Mouse (Mus musculus) stomach, embryonic 14.5 days (tissue): ENCODE results near the gene Slco6d1. TPM values are rescaled to one million over a fixed set of nuclear protein-coding genes. Genes with fewer than 3 reads are reported as not detected.
"Not testable (repeated sequence)": the region's sequence is repeated elsewhere in the genome, so short reads cannot be mapped to it uniquely, and the experiment has no call there.

Experiments used
- ATAC-seq: fragments of 200-750 bp; cut with Nextera tagmentation; 2 replicates; pipeline ENCODE4 v1.8.0; 2017; ENCODE audit warnings: low read depth, moderate TSS enrichment; ENCODE audit not compliant: insufficient number of reproducible peaks, insufficient read depth, low FRiP score
- H3K27ac ChIP-seq: fragments of 300-500 bp; sonication (generic); 2 replicates; pipeline ENCODE4 v1.5.1; 2014; ENCODE audit warnings: mild to moderate bottlenecking, low read length, moderate library complexity, mixed read lengths
- H3K27me3 ChIP-seq: fragments of 300-500 bp; sonication (generic); 2 replicates; pipeline ENCODE4 v1.6.1; 2014; ENCODE audit warnings: low read length, control low read depth, mixed read lengths; ENCODE audit not compliant: control insufficient read depth, insufficient read depth
- H3K36me3 ChIP-seq: fragments of 300-500 bp; sonication (generic); 2 replicates; pipeline ENCODE4 v1.6.1; 2014; ENCODE audit warnings: mild to moderate bottlenecking, control low read depth, low read length, moderate library complexity, mixed read lengths; ENCODE audit not compliant: control insufficient read depth, insufficient read depth
- H3K4me1 ChIP-seq: fragments of 300-500 bp; sonication (generic); 2 replicates; pipeline ENCODE4 v1.6.1; 2014; ENCODE audit warnings: low read length, control low read depth, mixed read lengths; ENCODE audit not compliant: control insufficient read depth, insufficient read depth
- H3K4me2 ChIP-seq: fragments of 300-500 bp; sonication (generic); replicated peaks from 2 replicates; pipeline ENCODE4 v1.6.1; 2014; ENCODE audit warnings: low read depth, low read length, control low read depth
- H3K4me3 ChIP-seq: fragments of 300-500 bp; sonication (generic); 2 replicates; pipeline ENCODE4 v1.5.1; 2014; ENCODE audit warnings: low read depth, low read length, control low read depth
- H3K9ac ChIP-seq: fragments of 300-500 bp; sonication (generic); replicated peaks from 2 replicates; pipeline ENCODE4 v1.6.1; 2014; ENCODE audit warnings: low read depth, mild to moderate bottlenecking, control low read depth, low read length, moderate library complexity, mixed read lengths
- H3K9me3 ChIP-seq: fragments of 300-500 bp; sonication (generic); 2 replicates; pipeline ENCODE4 v1.6.1; 2016; ENCODE audit warnings: low read depth, low read length, control low read depth; ENCODE audit not compliant: control insufficient read depth
- WGBS: fragments of 180-500 bp; shearing (Covaris S2); extraction: QIAGEN DNeasy Blood & Tissue Kit; methylation state at CpG from one replicate; pipeline ENCODE4 v1.1.7; 2014; 5-methylcytosine and 5-hydroxymethylcytosine counted together
- microRNA-seq: library from miRNA; unstranded; fragments of <30 nt; microRNA quantifications from one replicate; pipeline ENCODE4, GENCODE M21; 2016
- polyA plus RNA-seq: library from polyadenylated mRNA; unstranded; fragments of >200 nt; fragmentation: Nextera tagmentation; extraction: Ambion mirVana; gene quantifications from 2 replicates; pipeline ENCODE4 v1.2.1, GENCODE M21; 2014

The Slco6d1 gene
- polyA plus RNA-seq, 1 experiment from 2014 or later, result not detected

DNA sequence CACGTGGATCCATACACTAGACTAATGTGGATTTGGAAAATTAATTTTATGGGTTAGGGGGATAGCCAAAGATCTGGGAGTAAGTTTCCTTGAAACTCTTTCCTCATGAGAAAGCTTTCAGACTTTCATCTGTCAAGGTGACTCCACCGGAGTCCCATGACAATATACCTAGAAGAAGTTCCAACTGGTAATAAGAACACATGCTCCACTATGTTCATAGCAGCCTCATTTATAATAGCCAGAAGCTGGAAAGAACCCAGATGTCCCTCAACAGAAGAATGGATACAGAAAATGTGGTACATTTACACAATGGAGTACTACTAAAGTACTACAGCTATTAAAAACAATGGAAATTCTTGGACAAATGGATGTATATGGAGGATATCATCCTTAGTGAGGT is 107.4 kb downstream of the Slco6d1 start:
- not testable (repeated sequence) for H3K9ac ChIP-seq, H3K27ac ChIP-seq, ATAC-seq, H3K36me3 ChIP-seq, H3K4me1 ChIP-seq, H3K4me3 ChIP-seq, H3K9me3 ChIP-seq, H3K27me3 ChIP-seq, H3K4me2 ChIP-seq
- WGBS, result 89% methylated on average over 1 of the region's 2 CpGs

DNA sequence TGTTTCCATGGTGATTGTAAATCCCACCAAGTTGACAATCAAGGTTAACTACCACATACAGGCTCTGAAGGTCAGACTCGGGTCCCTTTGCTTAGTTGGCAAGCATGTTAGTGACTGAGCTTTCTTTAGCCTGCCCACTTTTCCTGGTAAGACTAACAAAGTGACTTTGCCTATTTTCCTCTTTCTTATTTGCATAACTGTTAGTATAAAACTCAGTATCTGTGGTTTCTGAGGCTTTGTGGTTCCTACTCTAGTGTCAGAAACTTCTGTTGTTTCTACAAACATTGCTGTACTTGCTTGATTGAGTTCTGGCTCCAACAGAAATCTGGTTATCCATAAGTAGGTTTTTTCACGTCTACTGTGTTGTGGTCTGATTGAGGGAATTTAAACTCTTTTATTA is 124.4 kb downstream of the Slco6d1 start:
- H3K4me2 ChIP-seq, result no peak overlapping the region
- H3K27me3 ChIP-seq, result no peaks in the 10 kb centered on the region
- H3K36me3 ChIP-seq, result no peaks in the 10 kb centered on the region
- no peak for ATAC-seq
- WGBS, result 72% methylated on average over 2 of the region's 2 CpGs
- no peak overlapping the region for H3K4me3 ChIP-seq
- H3K4me1 ChIP-seq, result no peaks in the 10 kb centered on the region
- H3K9me3 ChIP-seq, result no peaks in the 10 kb centered on the region
- no peak overlapping the region for H3K27ac ChIP-seq
- H3K9ac ChIP-seq, result no peak overlapping the region

DNA sequence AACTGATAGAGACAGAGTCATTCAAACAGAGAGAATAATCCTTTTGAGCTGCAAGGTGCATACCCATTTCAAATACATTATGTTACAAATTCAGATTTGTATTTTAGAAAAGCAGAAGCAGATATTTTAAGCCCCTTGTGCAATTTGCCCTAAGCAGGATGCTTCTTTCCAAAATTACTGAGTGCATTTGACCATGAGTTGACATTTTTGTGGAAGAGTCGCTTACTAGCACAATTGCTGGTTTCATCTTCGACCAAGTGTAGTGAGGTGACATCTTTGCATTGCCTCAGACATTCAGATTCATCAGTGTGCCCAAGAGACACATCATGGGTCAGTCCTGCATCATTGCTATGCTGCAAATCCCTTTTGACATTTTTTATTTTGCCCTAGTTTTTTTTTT is 133.5 kb downstream of the Slco6d1 start:
- Histone ChIP-seq H3K36me3 (no peaks in the 10 kb centered on the region), H3K27me3 (no peaks in the 10 kb centered on the region), H3K4me1 (no peaks in the 10 kb centered on the region), H3K4me3 (no peak overlapping the region), H3K9me3 (no peaks in the 10 kb centered on the region), H3K27ac (no peak overlapping the region), H3K9ac (no peak overlapping the region), H3K4me2 (no peak overlapping the region)
- WGBS, result 90% methylated on average over 2 of the region's 2 CpGs
- ATAC-seq, result no peak

DNA sequence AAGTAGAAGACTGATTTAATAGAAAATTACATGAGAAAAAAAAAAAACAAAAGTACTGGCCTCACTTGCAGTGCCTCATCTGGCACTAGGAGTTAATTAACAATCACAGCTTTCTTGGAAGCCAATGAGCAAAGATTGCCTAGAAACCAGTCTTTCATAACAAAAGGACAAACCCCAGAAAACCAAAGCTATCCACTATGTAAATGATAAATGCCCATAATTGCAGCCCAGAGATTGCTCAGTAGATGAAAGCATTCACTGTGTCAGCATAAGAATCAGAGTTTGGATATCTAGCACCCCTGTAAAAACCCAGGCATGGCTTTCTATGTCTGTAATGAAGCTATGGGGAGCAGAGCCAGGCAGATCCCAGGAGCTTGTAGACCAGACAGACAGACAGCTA is 144.8 kb downstream of the Slco6d1 start:
- Histone ChIP-seq H3K4me1 (no peaks in the 10 kb centered on the region), H3K9ac (no peak overlapping the region), H3K36me3 (no peaks in the 10 kb centered on the region), H3K27ac (no peak overlapping the region), H3K27me3 (no peaks in the 10 kb centered on the region), H3K4me2 (no peak overlapping the region), H3K9me3 (no peaks in the 10 kb centered on the region), H3K4me3 (no peak overlapping the region)
- ATAC-seq, result no peak

Small RNA genes within 50 kb of the gene (microRNA-seq; reads per million reads assigned to microRNA genes)
- not detected for gene Gm26134
